Mouse (Mus musculus) testis, adult 2 months (tissue): ENCODE results near the gene Pdgfc.

Source experiments
- CTCF ChIP-seq: fragments of 200-500 bp; IDR thresholded peaks from 2 replicates; pipeline ENCODE4 v1.5.1; 2012; ENCODE audit warnings: low read depth, mild to moderate bottlenecking, inconsistent platforms, low read length, moderate library complexity; ENCODE audit not compliant: control insufficient read depth, insufficient read depth, insufficient replicate concordance
- POLR2A ChIP-seq: fragments of 200-500 bp; IDR thresholded peaks from 2 replicates; pipeline ENCODE4 v1.6.1; 2012; ENCODE audit warnings: low read depth, mild to moderate bottlenecking, inconsistent platforms, low read length, moderate library complexity; ENCODE audit not compliant: control insufficient read depth

- TF ChIP-seq CTCF (no peak), POLR2A (no peak)
Observed at GRCm38 (mm10) chr3:81102877-81103420, 66.7 kb downstream of the Pdgfc start.
